Mouse (Mus musculus) myocyte (in vitro differentiated cells): ENCODE data around the gene Schip1.

Source experiments
- CEBPB ChIP-seq: IDR thresholded peaks from 2 replicates; pipeline ENCODE4 v1.6.1; 2011; ENCODE audit warnings: mild to moderate bottlenecking, moderate library complexity; ENCODE audit not compliant: poor library complexity, insufficient read depth, severe bottlenecking
- E2F4 ChIP-seq: IDR thresholded peaks from one replicate; pipeline ENCODE4 v1.6.1; 2011; ENCODE audit warnings: mild to moderate bottlenecking, control low read depth, moderate library complexity; ENCODE audit not compliant: insufficient read depth
- MAX ChIP-seq: IDR thresholded peaks from one replicate; pipeline ENCODE4 v1.6.1; 2011; ENCODE audit warnings: low read depth, mild to moderate bottlenecking, control low read depth
- MYOG ChIP-seq, 3 experiments: IDR thresholded peaks; one replicate each; pipeline ENCODE4 v1.6.1; 2011; ENCODE audit warnings: control low read depth in 2 of 3, low read depth in 2 of 3, mild to moderate bottlenecking in 2 of 3; ENCODE audit not compliant: insufficient read length in 2 of 3, control insufficient read depth in 1 of 3, insufficient read depth in 1 of 3
- POLR2A ChIP-seq: IDR thresholded peaks from one replicate; pipeline ENCODE4 v1.6.1; 2011; ENCODE audit warnings: low read depth, mild to moderate bottlenecking, control low read depth, moderate library complexity; ENCODE audit not compliant: insufficient read length
- POLR2AphosphoS2 ChIP-seq: IDR thresholded peaks from one replicate; pipeline ENCODE4 v1.6.1; 2011; ENCODE audit warnings: low read depth, control low read depth; ENCODE audit not compliant: insufficient read length
- REST ChIP-seq: IDR thresholded peaks from one replicate; pipeline ENCODE4 v1.6.1; 2011; ENCODE audit warnings: mild to moderate bottlenecking, control low read depth, moderate library complexity; ENCODE audit not compliant: insufficient read depth, insufficient read length
- SRF ChIP-seq: IDR thresholded peaks from one replicate; pipeline ENCODE4 v1.6.1; 2011; ENCODE audit warnings: low read depth; ENCODE audit not compliant: control insufficient read depth, insufficient read length
- TCF12 ChIP-seq: IDR thresholded peaks from one replicate; pipeline ENCODE4 v1.6.1; 2011; ENCODE audit warnings: mild to moderate bottlenecking, control low read depth; ENCODE audit not compliant: poor library complexity, insufficient read depth, severe bottlenecking
- TCF3 ChIP-seq: IDR thresholded peaks from one replicate; pipeline ENCODE4 v1.6.1; 2011; ENCODE audit warnings: low read depth, control low read depth; ENCODE audit not compliant: insufficient read length
- USF1 ChIP-seq: IDR thresholded peaks from one replicate; pipeline ENCODE4 v1.6.1; 2011; ENCODE audit warnings: low read depth, mild to moderate bottlenecking, control low read depth, moderate library complexity

GRCm38 (mm10) chr3:68572249-68573225 lies 507.9 kb downstream of the Schip1 start:
- no peak for TF ChIP-seq POLR2AphosphoS2
- TF ChIP-seq CEBPB = no peak
- TF ChIP-seq POLR2A = no peak
- no peak for TF ChIP-seq MAX
- TF ChIP-seq E2F4 = no peak
- no peak for TF ChIP-seq TCF3
- no peak for TF ChIP-seq USF1
- no peak for TF ChIP-seq REST
- no peak for TF ChIP-seq SRF
- no peak for TF ChIP-seq TCF12
- TF ChIP-seq MYOG (IDR thresholded peaks at IDR 0.05; ENCODE audit: control insufficient read depth in 1 of 3, insufficient read depth in 1 of 3, insufficient read length in 2 of 3, low read depth in 2 of 3) = no peak
